Mouse (Mus musculus): ENCODE measurements around the gene Mroh2a. TPM values are rescaled to one million over a fixed set of nuclear protein-coding genes. Genes with fewer than 3 reads are reported as not detected.

Mroh2a gene
- polyA plus RNA-seq, 1 experiment from 2014 or later: 1.3 TPM

DNA sequence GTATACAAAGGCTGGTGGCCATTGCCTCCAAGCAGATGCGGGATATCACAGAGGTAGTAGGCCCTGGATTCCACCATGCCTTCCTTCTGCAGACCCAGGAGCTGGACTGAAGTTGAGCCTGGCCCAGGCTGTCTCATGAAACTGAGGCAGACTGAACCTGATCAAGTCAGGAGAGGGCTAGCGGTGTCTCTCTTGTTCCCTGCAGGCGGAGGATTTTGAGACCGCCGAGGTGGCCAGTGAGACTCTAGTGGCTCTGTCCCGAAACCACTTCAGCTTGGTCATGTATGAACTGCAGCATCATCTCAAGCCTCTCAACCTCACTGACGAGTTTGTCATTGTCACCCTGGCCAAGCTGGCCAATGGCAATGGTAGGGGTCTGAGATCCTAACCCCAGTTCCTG lies 3.6 kb downstream of the Mroh2a start:
- H3K9ac ChIP-seq (ENCODE audit: low read length): no peak overlapping the region
- ATAC-seq (ENCODE audit: insufficient read depth, low FRiP score, low TSS enrichment): no peak
- DNase-seq (ENCODE audit: low spot score): no peak
- H3K4me3 ChIP-seq (ENCODE audit: low read depth, low read length): no peak overlapping the region
- WGBS: 71% methylated on average over 7 of the region's 7 CpGs
- H3K27me3 ChIP-seq (ENCODE audit: control insufficient read depth, insufficient read depth, low read length): no peaks in the 10 kb centered on the region
- no peak overlapping the region for H3K4me2 ChIP-seq (ENCODE audit: low read depth)
- H3K27ac ChIP-seq (ENCODE audit: low read depth, low read length): no peak overlapping the region
- H3K36me3 ChIP-seq (ENCODE audit: control insufficient read depth, insufficient read depth, low read length): no peaks in the 10 kb centered on the region
- peaks cover 96% of the 10 kb centered on the region for H3K9me3 ChIP-seq (ENCODE audit: control insufficient read depth, low read length)
- no peaks in the 10 kb centered on the region for H3K4me1 ChIP-seq (ENCODE audit: control insufficient read depth, insufficient read depth, low read length)

GRCm38 (mm10) chr1:88230981-88231802 lies 4.4 kb downstream of the Mroh2a start:
- Histone ChIP-seq H3K4me2 (ENCODE audit: low read depth) (no peak overlapping the region), H3K4me1 (ENCODE audit: control insufficient read depth, insufficient read depth, low read length) (no peaks in the 10 kb centered on the region), H3K36me3 (ENCODE audit: control insufficient read depth, insufficient read depth, low read length) (no peaks in the 10 kb centered on the region), H3K4me3 (ENCODE audit: low read depth, low read length) (no peak overlapping the region), H3K9me3 (ENCODE audit: control insufficient read depth, low read length) (peaks cover 96% of the 10 kb centered on the region), H3K27me3 (ENCODE audit: control insufficient read depth, insufficient read depth, low read length) (no peaks in the 10 kb centered on the region), H3K27ac (ENCODE audit: low read depth, low read length) (no peak overlapping the region), H3K9ac (ENCODE audit: low read length) (no peak overlapping the region)
- 74% methylated on average over 6 of the region's 6 CpGs for whole genome bisulfite sequencing
- DNase-seq (ENCODE audit: low spot score) (no peak), ATAC-seq (ENCODE audit: insufficient read depth, low FRiP score, low TSS enrichment) (no peak)

DNA sequence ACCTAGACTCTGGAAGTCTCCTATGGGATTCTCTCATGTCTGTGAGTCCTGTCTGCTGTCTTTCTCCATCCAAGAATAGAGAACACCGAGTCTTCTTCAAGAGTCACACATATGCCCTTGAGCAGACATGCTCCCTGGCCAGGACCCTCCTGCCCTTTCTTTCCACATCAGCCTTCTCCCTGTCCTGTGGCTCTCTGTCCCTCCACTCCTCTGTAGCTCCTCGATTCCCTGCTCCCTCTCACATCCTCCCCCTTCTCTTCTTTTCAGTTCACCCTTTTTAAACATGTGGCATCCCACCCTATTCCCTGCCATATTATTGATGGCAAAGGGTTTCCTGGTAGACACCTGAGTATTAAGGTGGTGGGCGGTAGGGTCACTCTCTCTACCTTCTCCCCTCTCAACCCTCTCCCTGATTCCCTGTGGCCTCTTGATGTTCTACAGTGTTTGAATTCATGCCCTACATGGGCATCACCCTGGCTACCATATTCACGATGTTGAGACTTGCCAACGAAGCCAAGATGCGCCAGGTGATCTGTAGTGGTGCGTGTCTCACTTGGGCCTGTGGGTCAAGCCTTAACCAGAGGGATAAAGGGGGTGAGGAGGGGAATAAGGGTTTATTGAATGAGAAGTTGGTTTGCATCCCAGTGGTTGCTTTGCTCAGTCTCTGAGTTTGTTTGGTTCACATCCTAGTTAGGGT lies 5.2 kb downstream of the Mroh2a start:
- 66% methylated on average over 7 of the region's 7 CpGs for WGBS
- no peak for DNase-seq (ENCODE audit: low spot score)
- Histone ChIP-seq H3K36me3 (ENCODE audit: control insufficient read depth, insufficient read depth, low read length) (no peaks in the 10 kb centered on the region), H3K4me2 (ENCODE audit: low read depth) (no peak overlapping the region), H3K9ac (ENCODE audit: low read length) (no peak overlapping the region), H3K9me3 (ENCODE audit: control insufficient read depth, low read length) (peaks cover 93% of the 10 kb centered on the region), H3K27me3 (ENCODE audit: control insufficient read depth, insufficient read depth, low read length) (no peaks in the 10 kb centered on the region), H3K27ac (ENCODE audit: low read depth, low read length) (no peak overlapping the region), H3K4me1 (ENCODE audit: control insufficient read depth, insufficient read depth, low read length) (no peaks in the 10 kb centered on the region), H3K4me3 (ENCODE audit: low read depth, low read length) (no peak overlapping the region)
- ATAC-seq (ENCODE audit: insufficient read depth, low FRiP score, low TSS enrichment): no peak

DNA sequence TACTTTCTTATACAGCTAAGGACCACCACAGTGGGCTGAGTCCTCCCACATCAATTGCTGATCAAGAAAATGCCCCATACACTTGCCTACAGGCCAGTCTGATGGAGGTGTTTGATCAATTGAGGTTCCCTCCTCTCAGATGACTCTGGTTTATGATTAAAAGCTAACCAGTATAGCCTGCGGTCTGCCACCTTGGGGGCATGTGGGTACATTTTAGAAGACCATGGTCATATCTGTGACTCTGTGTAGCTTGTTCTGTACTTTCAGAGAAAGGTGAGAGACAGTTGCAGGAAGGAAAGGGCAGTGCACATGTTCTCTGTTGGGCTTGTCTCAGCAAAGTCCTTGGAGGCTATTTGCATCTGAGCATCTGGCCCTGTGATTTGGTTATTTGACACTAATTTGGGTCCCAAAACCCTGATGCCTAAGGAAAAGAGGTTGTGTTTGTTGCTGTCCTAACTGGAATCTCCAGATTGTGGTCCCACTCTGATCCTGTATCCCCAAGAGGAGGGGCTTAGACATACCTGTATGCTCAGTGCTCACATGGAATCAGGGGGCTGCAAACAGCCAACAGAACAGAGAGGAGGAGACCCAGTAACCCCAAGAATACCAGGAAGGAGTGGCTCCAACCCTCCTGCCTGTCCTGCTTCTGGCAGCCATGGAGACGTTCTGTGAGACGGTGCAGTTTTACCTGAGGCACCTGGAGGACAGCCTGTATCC lies 6.0 kb downstream of the Mroh2a start:
- H3K9me3 ChIP-seq (ENCODE audit: control insufficient read depth, low read length): peaks cover 93% of the 10 kb centered on the region
- DNase-seq (ENCODE audit: low spot score) (no peak), ATAC-seq (ENCODE audit: insufficient read depth, low FRiP score, low TSS enrichment) (no peak)
- H3K9ac ChIP-seq (ENCODE audit: low read length): no peak overlapping the region
- H3K36me3 ChIP-seq (ENCODE audit: control insufficient read depth, insufficient read depth, low read length): no peaks in the 10 kb centered on the region
- H3K27me3 ChIP-seq (ENCODE audit: control insufficient read depth, insufficient read depth, low read length): no peaks in the 10 kb centered on the region
- WGBS: 56% methylated on average over 3 of the region's 3 CpGs
- no peak overlapping the region for H3K4me2 ChIP-seq (ENCODE audit: low read depth)
- H3K4me3 ChIP-seq (ENCODE audit: low read depth, low read length): no peak overlapping the region
- H3K4me1 ChIP-seq (ENCODE audit: control insufficient read depth, insufficient read depth, low read length): no peaks in the 10 kb centered on the region
- no peak overlapping the region for H3K27ac ChIP-seq (ENCODE audit: low read depth, low read length)

- WGBS: 70% methylated on average over 14 of the region's 14 CpGs
- peaks cover 92% of the 10 kb centered on the region for H3K9me3 ChIP-seq (ENCODE audit: control insufficient read depth, low read length)
- H3K9ac ChIP-seq (ENCODE audit: low read length): no peak overlapping the region
- H3K27me3 ChIP-seq (ENCODE audit: control insufficient read depth, insufficient read depth, low read length): no peaks in the 10 kb centered on the region
- DNase-seq (ENCODE audit: low spot score) (no peak), ATAC-seq (ENCODE audit: insufficient read depth, low FRiP score, low TSS enrichment) (no peak)
- H3K36me3 ChIP-seq (ENCODE audit: control insufficient read depth, insufficient read depth, low read length): no peaks in the 10 kb centered on the region
- H3K4me1 ChIP-seq (ENCODE audit: control insufficient read depth, insufficient read depth, low read length): no peaks in the 10 kb centered on the region
- H3K27ac ChIP-seq (ENCODE audit: low read depth, low read length): no peak overlapping the region
- H3K4me2 ChIP-seq (ENCODE audit: low read depth): no peak overlapping the region
- no peak overlapping the region for H3K4me3 ChIP-seq (ENCODE audit: low read depth, low read length)
Measured at GRCm38 (mm10) chr1:88233421-88234247, 6.8 kb downstream of the Mroh2a start.

DNA sequence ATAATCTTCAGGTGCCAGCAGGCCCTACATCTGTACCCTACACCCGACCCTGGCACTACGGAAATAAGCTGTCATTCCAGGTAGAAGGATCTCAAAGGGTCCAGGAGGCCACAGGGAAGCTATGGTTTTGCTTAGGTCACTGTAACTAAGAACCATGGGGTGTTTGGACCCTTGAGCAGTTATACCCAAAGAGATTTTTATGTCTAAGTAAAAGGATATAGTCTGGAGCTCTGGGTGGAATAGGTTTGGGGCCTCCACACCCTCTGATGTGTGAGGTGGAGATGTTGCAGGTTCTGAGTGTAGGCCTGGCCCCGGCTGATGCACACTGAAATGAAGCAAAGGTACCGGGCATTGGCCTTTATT lies 7.4 kb downstream of the Mroh2a start:
- H3K4me1 ChIP-seq (ENCODE audit: control insufficient read depth, insufficient read depth, low read length): no peaks in the 10 kb centered on the region
- no peak overlapping the region for H3K4me2 ChIP-seq (ENCODE audit: low read depth)
- ATAC-seq (ENCODE audit: insufficient read depth, low FRiP score, low TSS enrichment): no peak

GRCm38 (mm10) chr1:88234646-88235045 lies 7.9 kb downstream of the Mroh2a start:
- H3K9me3 ChIP-seq (ENCODE audit: control insufficient read depth, low read length): peaks cover 96% of the 10 kb centered on the region
- ATAC-seq (ENCODE audit: insufficient read depth, low FRiP score, low TSS enrichment): no peak
- H3K4me3 ChIP-seq (ENCODE audit: low read depth, low read length): no peak overlapping the region

More for the DNA sequence above, 7.4 kb downstream of the Mroh2a start:
- 0 out of 2 replicates have a peak, but pooled peaks cover 2% of the 10 kb centered on the region for H3K36me3 ChIP-seq (ENCODE audit: control insufficient read depth, insufficient read depth, low read length)
- no peaks in the 10 kb centered on the region for H3K27me3 ChIP-seq (ENCODE audit: control insufficient read depth, insufficient read depth, low read length)
- no peak overlapping the region for H3K9ac ChIP-seq (ENCODE audit: low read length)
- peaks cover 96% of the 10 kb centered on the region for H3K9me3 ChIP-seq (ENCODE audit: control insufficient read depth, low read length)
- DNase-seq (ENCODE audit: low spot score): no peak
- H3K4me3 ChIP-seq (ENCODE audit: low read depth, low read length): no peak overlapping the region
- H3K27ac ChIP-seq (ENCODE audit: low read depth, low read length): no peak overlapping the region
- 66% methylated on average over 4 of the region's 4 CpGs for WGBS

More at GRCm38 (mm10) chr1:88234646-88235045, 7.9 kb downstream of the Mroh2a start:
- no peaks in the 10 kb centered on the region for H3K4me1 ChIP-seq (ENCODE audit: control insufficient read depth, insufficient read depth, low read length)
- no peak overlapping the region for H3K4me2 ChIP-seq (ENCODE audit: low read depth)
- H3K9ac ChIP-seq (ENCODE audit: low read length): no peak overlapping the region
- no peaks in the 10 kb centered on the region for H3K27me3 ChIP-seq (ENCODE audit: control insufficient read depth, insufficient read depth, low read length)
- 42% methylated on average over 5 of the region's 5 CpGs for WGBS
- DNase-seq (ENCODE audit: low spot score): no peak
- H3K27ac ChIP-seq (ENCODE audit: low read depth, low read length): no peak overlapping the region
- 0 out of 2 replicates have a peak, but pooled peaks cover 2% of the 10 kb centered on the region for H3K36me3 ChIP-seq (ENCODE audit: control insufficient read depth, insufficient read depth, low read length)

Measured in neural tube, embryonic 11.5 days (tissue).